Mouse (Mus musculus): ENCODE measurements around the gene Ifitm6. TPM values are rescaled to one million over a fixed set of nuclear protein-coding genes. Genes with fewer than 3 reads are reported as not detected.
"Not testable (repeated sequence)": the region's sequence is repeated elsewhere in the genome, so short reads cannot be mapped to it uniquely, and the experiment has no call there.

The Ifitm6 gene
- polyA plus RNA-seq, 1 experiment from 2014 or later, result not detected

- Histone ChIP-seq H3K4me1 (peaks cover 14% of the 10 kb centered on the region), H3K4me3 (replicated peaks) (no peak overlapping the region), H3K9ac (no peak overlapping the region), H3K27ac (no peak overlapping the region), H3K27me3 (peaks cover 33% of the 10 kb centered on the region), H3K4me2 (no peak overlapping the region), H3K9me3 (no peaks in the 10 kb centered on the region), H3K36me3 (replicated peaks) (no peaks in the 10 kb centered on the region)
- ATAC-seq (ENCODE audit: low FRiP score), result no peak
- 24% methylated on average over 14 of the region's 14 CpGs for WGBS
Measured at GRCm38 (mm10) chr7:140973396-140974165, 44.1 kb downstream of the Ifitm6 start.

DNA sequence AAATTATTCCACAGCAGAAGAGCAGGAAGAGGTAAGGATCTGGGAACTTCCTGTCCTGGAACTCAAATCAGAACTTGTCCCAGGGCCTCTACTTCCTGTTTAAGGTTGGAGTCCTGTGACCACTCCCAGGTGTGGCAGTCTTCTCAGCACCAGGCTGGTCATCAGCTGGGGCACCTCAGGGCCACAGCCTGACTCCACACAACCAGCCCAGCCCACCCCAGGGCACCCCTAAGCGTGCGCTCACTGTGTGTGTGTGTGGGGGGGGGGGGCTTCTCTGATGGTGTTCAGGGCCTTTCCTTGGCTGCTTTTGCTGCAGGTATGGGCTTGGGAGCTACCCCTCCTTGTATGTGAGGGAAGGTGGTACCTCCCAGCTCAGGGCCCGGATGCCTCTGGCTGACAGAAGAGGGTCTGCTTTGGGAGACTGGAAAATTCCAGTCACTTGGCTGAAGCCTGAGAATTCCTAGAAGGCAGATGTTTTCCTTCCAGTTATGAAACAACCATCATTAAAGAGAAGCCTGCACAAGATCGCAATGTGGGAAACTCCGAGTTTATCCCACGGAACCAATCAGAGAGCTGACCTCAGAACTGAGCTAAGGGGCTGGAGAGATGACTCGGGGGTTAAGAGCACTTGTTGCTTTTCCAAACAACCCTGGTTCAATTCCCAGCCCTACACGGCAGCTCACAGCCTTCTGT, 46.1 kb downstream of the Ifitm6 start:
- no peaks in the 10 kb centered on the region for H3K36me3 ChIP-seq (replicated peaks)
- peaks cover 22% of the 10 kb centered on the region for H3K4me1 ChIP-seq
- H3K9me3 ChIP-seq, result no peaks in the 10 kb centered on the region
- H3K27me3 ChIP-seq, result peaks cover 37% of the 10 kb centered on the region
- H3K9ac ChIP-seq, result no peak overlapping the region
- H3K4me3 ChIP-seq (replicated peaks), result no peak overlapping the region
- WGBS, result 81% methylated on average over 8 of the region's 8 CpGs
- no peak for ATAC-seq (ENCODE audit: low FRiP score)
- no peak overlapping the region for H3K4me2 ChIP-seq
- no peak overlapping the region for H3K27ac ChIP-seq

DNA sequence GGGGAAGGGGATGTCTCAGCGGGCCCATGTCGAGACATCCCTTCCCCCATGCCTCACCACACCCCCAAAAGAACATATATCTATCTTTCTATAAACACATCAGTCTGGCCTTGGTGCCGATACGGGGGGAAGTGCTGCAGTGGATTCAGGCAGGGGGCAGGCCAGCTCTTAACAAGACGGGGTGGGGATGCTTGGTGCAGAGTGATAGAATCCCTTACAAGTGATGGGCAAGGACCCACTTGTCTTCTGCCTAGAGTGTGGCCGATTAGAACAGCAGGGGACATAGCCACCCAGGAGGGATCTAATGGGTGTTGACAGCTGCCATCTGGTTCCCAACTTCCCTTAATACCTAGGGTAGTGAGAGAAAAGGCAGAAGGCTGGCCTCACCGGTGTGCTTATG, 46.8 kb downstream of the Ifitm6 start:
- H3K27ac ChIP-seq, result no peak overlapping the region
- no peak overlapping the region for H3K4me3 ChIP-seq (replicated peaks)
- H3K4me1 ChIP-seq, result peaks cover 22% of the 10 kb centered on the region
- H3K27me3 ChIP-seq, result peaks cover 37% of the 10 kb centered on the region
- H3K4me2 ChIP-seq, result no peak overlapping the region
- ATAC-seq (ENCODE audit: low FRiP score), result no peak
- 55% methylated on average over 7 of the region's 7 CpGs for WGBS
- no peaks in the 10 kb centered on the region for H3K9me3 ChIP-seq
- H3K36me3 ChIP-seq (replicated peaks), result no peaks in the 10 kb centered on the region
- H3K9ac ChIP-seq, result no peak overlapping the region

- not testable (repeated sequence) for ATAC-seq (ENCODE audit: low FRiP score); H3K9me3 ChIP-seq; H3K4me3 ChIP-seq (replicated peaks); H3K36me3 ChIP-seq (replicated peaks); H3K4me2 ChIP-seq; H3K27ac ChIP-seq; H3K9ac ChIP-seq
- Histone ChIP-seq H3K27me3 (peaks cover 26% of the 10 kb centered on the region), H3K4me1 (peaks cover 13% of the 10 kb centered on the region)
- 10% methylated on average over 3 of the region's 3 CpGs for WGBS
Measured at GRCm38 (mm10) chr7:140968710-140969109, 49.0 kb downstream of the Ifitm6 start.

DNA sequence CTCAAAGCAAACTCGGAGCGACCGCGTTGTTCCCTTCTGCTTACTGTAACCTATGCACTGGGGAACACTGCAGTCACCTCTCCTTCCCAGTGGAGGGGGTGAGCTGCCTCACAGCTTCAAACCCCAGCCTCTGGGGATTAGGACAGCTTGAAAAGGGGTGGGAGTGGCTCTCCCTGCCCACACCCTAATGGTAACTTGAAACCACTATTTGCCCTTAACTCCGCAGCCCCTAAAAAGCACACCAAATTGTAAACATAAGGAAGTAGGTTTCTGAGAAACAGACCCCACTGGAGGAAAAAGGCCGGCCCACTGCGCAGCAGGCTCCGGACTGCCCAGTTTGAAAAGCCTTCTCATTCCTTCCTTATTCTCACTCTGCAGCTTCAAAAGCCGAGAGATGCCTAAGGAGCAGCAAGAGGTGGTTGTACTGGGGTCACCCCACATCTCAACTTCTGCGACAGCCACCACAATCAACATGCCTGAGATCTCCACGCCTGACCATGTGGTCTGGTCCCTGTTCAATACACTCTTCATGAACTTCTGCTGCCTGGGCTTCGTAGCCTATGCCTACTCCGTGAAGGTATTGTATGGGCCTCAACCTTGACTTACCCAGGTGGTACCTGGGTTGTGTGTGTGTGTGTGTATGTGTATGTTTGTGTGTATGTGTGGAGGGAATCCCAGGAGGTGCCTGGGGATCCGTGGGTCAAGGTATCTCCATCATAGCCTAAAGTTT, 49.7 kb downstream of the Ifitm6 start:
- Histone ChIP-seq H3K27me3 (peaks cover 21% of the 10 kb centered on the region), H3K9ac (no peak overlapping the region), H3K27ac (no peak overlapping the region), H3K9me3 (no peaks in the 10 kb centered on the region), H3K4me1 (peaks cover 8% of the 10 kb centered on the region), H3K4me3 (replicated peaks) (no peak overlapping the region), H3K4me2 (no peak overlapping the region), H3K36me3 (replicated peaks) (no peaks in the 10 kb centered on the region)
- WGBS, result 5% methylated on average over 14 of the region's 14 CpGs
- no peak for ATAC-seq (ENCODE audit: low FRiP score)

DNA sequence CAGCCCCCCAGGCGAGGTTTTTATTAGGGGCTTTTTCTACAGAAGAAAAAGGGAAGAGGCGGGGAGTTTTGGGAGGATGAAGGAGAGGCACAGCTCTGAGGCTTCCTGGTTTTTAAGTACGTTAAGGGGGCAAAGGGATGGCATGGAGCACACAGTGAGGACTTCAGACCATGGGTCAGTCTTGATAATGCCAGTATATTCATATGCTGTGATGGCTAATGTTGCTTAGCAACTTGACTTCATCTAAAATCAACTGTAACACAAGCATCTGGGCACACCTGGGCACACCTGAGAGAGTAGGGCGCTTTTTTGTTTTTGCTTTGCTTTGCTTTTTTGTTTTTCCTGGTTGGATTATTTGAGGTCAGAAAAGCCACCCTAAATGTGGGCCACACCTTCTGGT, 50.8 kb downstream of the Ifitm6 start, which contains the start of gene Ifitm1:
Gene Ifitm1, plus strand, starts transcription at position 301 of the 400 bp plus-strand sequence.
- Histone ChIP-seq H3K4me2 (no peak within 1 kb of the TSS), H3K4me3 (replicated peaks) (no peak within 1 kb of the TSS), H3K4me1 (peaks cover 8% of the 10 kb centered on the region), H3K27ac (no peak within 1 kb of the TSS), H3K9ac (no peak within 1 kb of the TSS), H3K36me3 (replicated peaks) (no peaks in the 10 kb centered on the region), H3K27me3 (peaks cover 21% of the 10 kb centered on the region), H3K9me3 (no peaks in the 10 kb centered on the region)
- no peak for ATAC-seq (ENCODE audit: low FRiP score)
- WGBS, result 76% methylated on average over 4 of the region's 4 CpGs

Other genes starting within 250 kb of the Ifitm6 start
- 0.13 and 0.31 TPM in 2 replicates for gene Syce1, start 230.1 kb downstream of the Ifitm6 start, polyA plus RNA-seq (2016; fragmentation: Nextera tagmentation; extraction: Ambion mirVana)
- gene Zfp941, start 195.7 kb downstream of the Ifitm6 start, polyA plus RNA-seq (2016; fragmentation: Nextera tagmentation; extraction: Ambion mirVana), result 7.0 and 7.4 TPM in 2 replicates
- gene Urah, start 182.9 kb downstream of the Ifitm6 start, polyA plus RNA-seq (2016; fragmentation: Nextera tagmentation; extraction: Ambion mirVana), result not detected in 2 replicates
- gene Scgb1c1, start 172.4 kb downstream of the Ifitm6 start, polyA plus RNA-seq (2016; fragmentation: Nextera tagmentation; extraction: Ambion mirVana), result not detected in 2 replicates
- gene Odf3, start 170.1 kb downstream of the Ifitm6 start, polyA plus RNA-seq (2016; fragmentation: Nextera tagmentation; extraction: Ambion mirVana), result 0.13 TPM in 1 of 2 replicates, not detected in the other
- not detected in 2 replicates for gene Gm45785, start 161.6 kb downstream of the Ifitm6 start, polyA plus RNA-seq (2016; fragmentation: Nextera tagmentation; extraction: Ambion mirVana)
- gene Ric8a, start 161.0 kb downstream of the Ifitm6 start, polyA plus RNA-seq (2016; fragmentation: Nextera tagmentation; extraction: Ambion mirVana), result 60.3 and 65.6 TPM in 2 replicates
- 27.6 and 27.8 TPM in 2 replicates for gene Bet1l, start 160.3 kb downstream of the Ifitm6 start, polyA plus RNA-seq (2016; fragmentation: Nextera tagmentation; extraction: Ambion mirVana)
- gene Psmd13, start 136.0 kb downstream of the Ifitm6 start, polyA plus RNA-seq (2016; fragmentation: Nextera tagmentation; extraction: Ambion mirVana), result 307 and 318 TPM in 2 replicates
- 24.7 and 26.1 TPM in 2 replicates for gene Sirt3, start 135.6 kb downstream of the Ifitm6 start, polyA plus RNA-seq (2016; fragmentation: Nextera tagmentation; extraction: Ambion mirVana)
- not detected in 2 replicates for gene Cox8b, start 117.5 kb downstream of the Ifitm6 start, polyA plus RNA-seq (2016; fragmentation: Nextera tagmentation; extraction: Ambion mirVana)
- 0.13 and 0.17 TPM in 2 replicates for gene Nlrp6, start 97.0 kb downstream of the Ifitm6 start, polyA plus RNA-seq (2016; fragmentation: Nextera tagmentation; extraction: Ambion mirVana)
- 12.7 and 12.9 TPM in 2 replicates for gene Pgghg, start 76.5 kb downstream of the Ifitm6 start, polyA plus RNA-seq (2016; fragmentation: Nextera tagmentation; extraction: Ambion mirVana)
- gene Ifitm5, start 67.6 kb downstream of the Ifitm6 start, polyA plus RNA-seq (2016; fragmentation: Nextera tagmentation; extraction: Ambion mirVana), result 0.78 and 1.4 TPM in 2 replicates
- gene Gm45717, start 62.0 kb downstream of the Ifitm6 start, polyA plus RNA-seq (2016; fragmentation: Nextera tagmentation; extraction: Ambion mirVana), result not detected in 2 replicates
- gene Ifitm2, start 61.9 kb downstream of the Ifitm6 start, polyA plus RNA-seq (2016; fragmentation: Nextera tagmentation; extraction: Ambion mirVana), result 178 and 217 TPM in 2 replicates
- 5.8 and 6.2 TPM in 2 replicates for gene Ifitm1, start 50.7 kb downstream of the Ifitm6 start, polyA plus RNA-seq (2016; fragmentation: Nextera tagmentation; extraction: Ambion mirVana)
- gene Ifitm3, start 7.2 kb downstream of the Ifitm6 start, polyA plus RNA-seq (2016; fragmentation: Nextera tagmentation; extraction: Ambion mirVana), result 11.6 and 13.0 TPM in 2 replicates
- gene Gm17387, start 11.2 kb upstream of the Ifitm6 start, polyA plus RNA-seq (2016; fragmentation: Nextera tagmentation; extraction: Ambion mirVana), result not detected in 2 replicates
- 40.7 and 43.6 TPM in 2 replicates for gene B4galnt4, start 43.2 kb upstream of the Ifitm6 start, polyA plus RNA-seq (2016; fragmentation: Nextera tagmentation; extraction: Ambion mirVana)
- gene Pkp3, start 60.3 kb upstream of the Ifitm6 start, polyA plus RNA-seq (2016; fragmentation: Nextera tagmentation; extraction: Ambion mirVana), result 1.3 and 1.5 TPM in 2 replicates
- gene Sigirr, start 82.6 kb upstream of the Ifitm6 start, polyA plus RNA-seq (2016; fragmentation: Nextera tagmentation; extraction: Ambion mirVana), result 1.3 and 1.5 TPM in 2 replicates
- 0.31 and 0.37 TPM in 2 replicates for gene Ano9, start 99.9 kb upstream of the Ifitm6 start, polyA plus RNA-seq (2016; fragmentation: Nextera tagmentation; extraction: Ambion mirVana)
- 63.5 and 64.9 TPM in 2 replicates for gene Ptdss2, start 104.5 kb upstream of the Ifitm6 start, polyA plus RNA-seq (2016; fragmentation: Nextera tagmentation; extraction: Ambion mirVana)
- 47.2 and 49.7 TPM in 2 replicates for gene Rnh1, start 154.9 kb upstream of the Ifitm6 start, polyA plus RNA-seq (2016; fragmentation: Nextera tagmentation; extraction: Ambion mirVana)
- gene Hras, start 176.1 kb upstream of the Ifitm6 start, polyA plus RNA-seq (2016; fragmentation: Nextera tagmentation; extraction: Ambion mirVana), result 79.1 and 89.4 TPM in 2 replicates
- 14.2 and 16.0 TPM in 2 replicates for gene Lrrc56, start 176.2 kb upstream of the Ifitm6 start, polyA plus RNA-seq (2016; fragmentation: Nextera tagmentation; extraction: Ambion mirVana)
- gene Lmntd2, start 196.2 kb upstream of the Ifitm6 start, polyA plus RNA-seq (2016; fragmentation: Nextera tagmentation; extraction: Ambion mirVana), result 3.3 and 3.7 TPM in 2 replicates
- 35.4 and 38.5 TPM in 2 replicates for gene Rassf7, start 197.9 kb upstream of the Ifitm6 start, polyA plus RNA-seq (2016; fragmentation: Nextera tagmentation; extraction: Ambion mirVana)
- 106 and 107 TPM in 2 replicates for gene Phrf1, start 210.9 kb upstream of the Ifitm6 start, polyA plus RNA-seq (2016; fragmentation: Nextera tagmentation; extraction: Ambion mirVana)
- gene Irf7, start 248.6 kb upstream of the Ifitm6 start, polyA plus RNA-seq (2016; fragmentation: Nextera tagmentation; extraction: Ambion mirVana), result 0.69 and 0.83 TPM in 2 replicates

Data from forebrain, embryonic 12.5 days (tissue).